Mouse (Mus musculus) forebrain, postnatal 0 days (tissue): ENCODE results near the gene Zbtb4. TPM values are rescaled to one million over a fixed set of nuclear protein-coding genes. Genes with fewer than 3 reads are reported as not detected.

Experiments
- ATAC-seq: fragments of 200-750 bp; cut with Nextera tagmentation; 2 replicates; pipeline ENCODE4 v1.8.0; 2017; ENCODE audit warnings: mild to moderate bottlenecking, moderate library complexity
- DNase-seq: peaks from one replicate; pipeline ENCODE4 v3.0.0-alpha.2; 2015
- H3K27ac ChIP-seq: fragments of 300-500 bp; sonication (generic); 2 replicates; pipeline ENCODE4 v1.5.1; 2014; ENCODE audit warnings: low read depth, mild to moderate bottlenecking, antibody characterized with exemption, low read length, moderate library complexity, mixed read lengths
- H3K27me3 ChIP-seq: fragments of 300-500 bp; sonication (generic); 2 replicates; pipeline ENCODE4 v1.6.1; 2014; ENCODE audit warnings: mild to moderate bottlenecking, low read length, mixed read lengths; ENCODE audit not compliant: insufficient read depth
- H3K36me3 ChIP-seq: fragments of 300-500 bp; sonication (generic); 2 replicates; pipeline ENCODE4 v1.6.1; 2014; ENCODE audit warnings: mild to moderate bottlenecking, moderate library complexity; ENCODE audit not compliant: insufficient read depth
- H3K4me1 ChIP-seq: fragments of 300-500 bp; sonication (generic); 2 replicates; pipeline ENCODE4 v1.6.1; 2014; ENCODE audit warnings: antibody characterized with exemption; ENCODE audit not compliant: insufficient read depth
- H3K4me2 ChIP-seq: fragments of 300-500 bp; sonication (generic); 2 replicates; pipeline ENCODE4 v1.6.1; 2014; ENCODE audit warnings: low read depth, mild to moderate bottlenecking, moderate library complexity
- H3K4me3 ChIP-seq: fragments of 300-500 bp; sonication (generic); 2 replicates; pipeline ENCODE4 v1.5.1; 2014; ENCODE audit warnings: low read depth, low read length, mixed read lengths
- H3K9ac ChIP-seq: fragments of 300-500 bp; sonication (generic); 2 replicates; pipeline ENCODE4 v1.6.1; 2014; ENCODE audit warnings: mild to moderate bottlenecking
- H3K9me3 ChIP-seq: fragments of 300-500 bp; sonication (generic); 2 replicates; pipeline ENCODE4 v1.6.1; 2016; ENCODE audit warnings: low read length
- CTCF ChIP-seq: sonication (generic); IDR thresholded peaks from 2 replicates; pipeline ENCODE4 v1.5.1; 2016; ENCODE audit warnings: antibody characterized with exemption, control low read depth, low read depth
- WGBS: fragments of 180-500 bp; shearing (Covaris S2); extraction: QIAGEN DNeasy Blood & Tissue Kit; methylation state at CpG from one replicate; pipeline ENCODE4 v1.1.7; 2014; 5-methylcytosine and 5-hydroxymethylcytosine counted together
- polyA plus RNA-seq: library from polyadenylated mRNA; unstranded; fragments of >200 nt; fragmentation: Nextera tagmentation; extraction: Ambion mirVana; gene quantifications from 2 replicates; pipeline ENCODE4 v1.2.1, GENCODE M21; 2015
- total RNA-seq: library from RNA; depleted of rRNA; stranded (reverse); fragments of >200 nt; gene quantifications from 2 replicates; pipeline ENCODE4 v1.2.3, GENCODE M21; 2014

Zbtb4 gene
- total and polyA plus RNA-seq, 2 experiments from 2014 or later = 2.7 to 20.3 TPM

- peak overlapping the region; percentile 96 for H3K27ac ChIP-seq
- peaks cover 7% of the 10 kb centered on the region; the same call in 1 of the 2 replicates for H3K36me3 ChIP-seq
- H3K9ac ChIP-seq = peak overlapping the region; percentile 83
- WGBS = 10% methylated on average over 12 of the region's 12 CpGs
- peak; percentile 55 for DNase-seq
- H3K4me2 ChIP-seq = peak overlapping the region; percentile 97
- no peaks in the 10 kb centered on the region for H3K9me3 ChIP-seq
- peak overlapping the region; percentile 48 for H3K4me3 ChIP-seq
- no peak for TF ChIP-seq CTCF
- H3K4me1 ChIP-seq = peaks cover 28% of the 10 kb centered on the region
- ATAC-seq = no peak
- H3K27me3 ChIP-seq = peaks cover 3% of the 10 kb centered on the region; the same call in 1 of the 2 replicates
Measured at GRCm38 (mm10) chr11:69799394-69800137, 33.9 kb downstream of the Zbtb4 start.

GRCm38 (mm10) chr11:69800138-69800391 lies 34.4 kb downstream of the Zbtb4 start:
- Histone ChIP-seq H3K4me1 (peaks cover 28% of the 10 kb centered on the region), H3K4me3 (peak overlapping the region; percentile 48), H3K27me3 (peaks cover 8% of the 10 kb centered on the region), H3K9me3 (no peaks in the 10 kb centered on the region), H3K9ac (peak overlapping the region; percentile 83), H3K27ac (peak overlapping the region; percentile 96), H3K36me3 (peaks cover 7% of the 10 kb centered on the region; the same call in 1 of the 2 replicates), H3K4me2 (peak overlapping the region; percentile 97)
- DNase-seq = no peak
- ATAC-seq = peak; percentile 21
- no peak for TF ChIP-seq CTCF
- 3% methylated on average over 11 of the region's 11 CpGs for WGBS

GRCm38 (mm10) chr11:69800392-69801197 lies 34.9 kb downstream of the Zbtb4 start:
- Histone ChIP-seq H3K9ac (peak overlapping the region; percentile 83), H3K4me1 (peaks cover 25% of the 10 kb centered on the region; the same call in 1 of the 2 replicates), H3K9me3 (no peaks in the 10 kb centered on the region), H3K4me2 (peak overlapping the region; percentile 97), H3K27me3 (peaks cover 14% of the 10 kb centered on the region), H3K36me3 (peaks cover 7% of the 10 kb centered on the region; the same call in 1 of the 2 replicates), H3K27ac (peak overlapping the region; percentile 96), H3K4me3 (peak overlapping the region; percentile 48)
- ATAC-seq (peak; percentile 85), DNase-seq (peak; percentile 95)
- WGBS = under 1% methylated on average over 36 of the region's 36 CpGs
- TF ChIP-seq CTCF = no peak; the same call in 1 of the 2 replicates

- no peaks in the 10 kb centered on the region for H3K9me3 ChIP-seq
- H3K4me3 ChIP-seq = peak within 1 kb of the TSS; percentile 48
- DNase-seq (no peak), ATAC-seq (no peak)
- H3K4me2 ChIP-seq = peak within 1 kb of the TSS; percentile 97
- H3K27me3 ChIP-seq = peaks cover 21% of the 10 kb centered on the region
- H3K9ac ChIP-seq = peak within 1 kb of the TSS; percentile 83
- H3K36me3 ChIP-seq = peaks cover 7% of the 10 kb centered on the region; the same call in 1 of the 2 replicates
- H3K4me1 ChIP-seq = peaks cover 21% of the 10 kb centered on the region; the same call in 1 of the 2 replicates
- WGBS = 2% methylated on average over 33 of the region's 33 CpGs
- no peak for TF ChIP-seq CTCF
- peak within 1 kb of the TSS; percentile 96 for H3K27ac ChIP-seq
Measured at GRCm38 (mm10) chr11:69801379-69801977, 35.8 kb downstream of the Zbtb4 start, which contains the start of gene Fgf11. Gene Fgf11 (minus strand): TSS chr11:69801857.

DNA sequence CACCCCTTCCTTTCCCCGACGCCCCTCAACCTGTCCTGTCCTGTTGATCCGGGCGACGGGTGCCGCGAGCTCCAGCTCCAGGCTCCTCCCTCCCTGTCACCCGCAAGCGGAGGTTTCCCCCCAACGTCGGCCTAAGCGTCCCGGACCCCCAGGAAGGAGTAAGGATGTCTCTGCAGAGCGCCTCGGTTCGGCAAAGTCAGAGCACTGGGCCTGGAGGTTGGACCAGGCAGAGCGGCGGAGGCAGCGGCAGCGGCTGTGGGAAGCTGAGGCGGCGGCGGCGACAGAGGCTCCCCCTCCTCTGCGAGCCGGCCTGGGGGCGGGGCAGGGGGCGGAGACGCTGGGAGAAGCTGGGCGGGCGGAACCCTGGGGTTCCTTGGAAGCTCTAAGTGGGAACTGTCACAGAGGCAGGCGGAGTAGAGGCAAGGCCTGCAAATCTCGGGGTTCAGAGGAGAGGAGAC lies 37.0 kb downstream of the Zbtb4 start:
- Histone ChIP-seq H3K9ac (peak overlapping the region; percentile 69), H3K4me2 (peak overlapping the region; percentile 97), H3K4me3 (peak overlapping the region; percentile 48), H3K4me1 (peaks cover 21% of the 10 kb centered on the region; the same call in 1 of the 2 replicates), H3K9me3 (no peaks in the 10 kb centered on the region), H3K27ac (peak overlapping the region; percentile 78), H3K36me3 (peaks cover 4% of the 10 kb centered on the region; the same call in 1 of the 2 replicates), H3K27me3 (peaks cover 22% of the 10 kb centered on the region)
- TF ChIP-seq CTCF = no peak
- peak; percentile 83 for DNase-seq
- peak; percentile 14 for ATAC-seq
- 3% methylated on average over 31 of the region's 33 CpGs for WGBS

GRCm38 (mm10) chr11:69803328-69803727 lies 37.6 kb downstream of the Zbtb4 start:
- no peak for TF ChIP-seq CTCF
- Histone ChIP-seq H3K4me3 (peak overlapping the region; percentile 48), H3K36me3 (no peaks in the 10 kb centered on the region), H3K4me1 (peaks cover 21% of the 10 kb centered on the region; the same call in 1 of the 2 replicates), H3K9ac (peak overlapping the region; percentile 55), H3K27ac (peak overlapping the region; percentile 78), H3K9me3 (no peaks in the 10 kb centered on the region), H3K27me3 (peaks cover 22% of the 10 kb centered on the region), H3K4me2 (peak overlapping the region; percentile 97)
- DNase-seq (no peak), ATAC-seq (no peak)
- WGBS = 2% methylated on average over 12 of the region's 12 CpGs
